Mouse (Mus musculus): ENCODE measurements around the gene Myh3. TPM values are rescaled to one million over a fixed set of nuclear protein-coding genes. Genes with fewer than 3 reads are reported as not detected.

Myh3 gene
- 0.12 and 0.18 TPM in 2 replicates for polyA plus RNA-seq (2014; fragmentation: Nextera tagmentation; extraction: Ambion mirVana)

DNA sequence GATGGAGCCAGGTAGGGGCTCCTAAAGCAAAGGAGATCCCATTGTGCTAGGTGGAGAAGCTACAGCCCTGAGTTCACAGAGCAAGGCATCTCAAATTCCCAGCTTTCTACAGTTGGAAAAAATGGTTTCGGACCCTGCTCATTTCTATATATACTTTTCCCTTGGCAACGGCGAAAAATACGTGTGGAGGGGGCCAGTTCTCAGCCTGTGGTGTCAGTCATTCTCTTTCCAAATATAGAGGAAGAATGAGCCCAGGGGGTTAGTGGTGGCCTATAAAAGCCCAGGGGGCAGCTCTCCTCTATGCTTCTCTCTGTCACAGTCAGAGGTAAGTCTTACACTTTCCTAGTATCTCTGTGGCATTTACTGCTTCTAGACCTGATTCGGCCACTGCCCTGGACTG is at the start of gene Myh3:
Gene Myh3 (plus strand): TSS at position 301 of the 400 bp plus-strand sequence.
- no peaks in the 10 kb centered on the region for H3K36me3 ChIP-seq (ENCODE audit: control insufficient read depth, insufficient read depth, low read length)
- H3K27ac ChIP-seq (replicated peaks; ENCODE audit: low read depth, low read length) = no peak within 1 kb of the TSS
- no peak within 1 kb of the TSS for H3K9ac ChIP-seq (replicated peaks; ENCODE audit: low read length)
- H3K27me3 ChIP-seq (ENCODE audit: control insufficient read depth, insufficient read depth, low read length) = no peaks in the 10 kb centered on the region
- H3K4me2 ChIP-seq (ENCODE audit: low read length) = no peak within 1 kb of the TSS
- H3K9me3 ChIP-seq (ENCODE audit: control insufficient read depth, low read length) = no peaks in the 10 kb centered on the region
- H3K4me3 ChIP-seq (replicated peaks; ENCODE audit: low read depth, low read length) = no peak within 1 kb of the TSS
- ATAC-seq (ENCODE audit: low FRiP score, low TSS enrichment) (no peak), DNase-seq (no peak)
- 94% methylated on average over 5 of the region's 5 CpGs for WGBS
- 0 out of 2 replicates have a peak, but pooled peaks cover 3% of the 10 kb centered on the region for H3K4me1 ChIP-seq (ENCODE audit: control insufficient read depth, insufficient read depth, low read length)

DNA sequence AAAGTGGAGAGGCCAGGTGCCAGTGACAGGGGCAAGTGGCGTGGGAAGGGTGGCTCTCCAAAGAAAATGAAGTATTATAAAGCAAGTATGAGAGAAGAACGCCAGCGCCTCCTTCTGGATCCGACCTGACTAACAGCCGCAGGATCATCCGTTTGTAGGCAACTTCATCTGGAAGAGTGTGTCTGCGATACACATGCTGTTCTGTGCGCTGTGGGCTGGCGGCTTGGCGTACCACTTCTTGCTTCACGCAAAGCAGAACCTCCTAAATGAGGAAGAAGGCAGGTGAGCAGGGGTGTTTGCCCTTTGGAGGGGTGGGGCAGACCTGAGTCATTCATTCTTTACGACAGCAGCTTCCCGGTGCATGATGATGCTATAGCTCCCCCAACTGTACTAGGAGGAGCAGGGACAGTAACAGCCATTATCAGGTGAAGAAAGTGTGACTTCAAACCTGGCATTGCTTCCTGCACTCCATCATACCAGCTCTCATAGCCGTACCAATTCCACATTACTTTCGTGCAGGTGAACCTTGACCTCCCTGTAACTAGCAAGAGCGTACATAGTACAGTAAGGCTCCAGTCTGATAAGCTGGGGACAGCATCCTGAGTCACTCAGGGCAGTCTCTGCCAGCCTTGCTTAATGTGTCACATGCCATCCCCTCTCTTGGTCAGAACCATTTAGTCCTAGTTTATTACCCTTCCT is 47.0 kb upstream of the Myh3 start:
- Histone ChIP-seq H3K4me2 (ENCODE audit: low read length) (no peak overlapping the region), H3K9me3 (ENCODE audit: control insufficient read depth, low read length) (no peaks in the 10 kb centered on the region), H3K4me1 (ENCODE audit: control insufficient read depth, insufficient read depth, low read length) (no peaks in the 10 kb centered on the region), H3K4me3 (replicated peaks; ENCODE audit: low read depth, low read length) (no peak overlapping the region), H3K9ac (replicated peaks; ENCODE audit: low read length) (no peak overlapping the region), H3K36me3 (ENCODE audit: control insufficient read depth, insufficient read depth, low read length) (no peaks in the 10 kb centered on the region), H3K27me3 (ENCODE audit: control insufficient read depth, insufficient read depth, low read length) (no peaks in the 10 kb centered on the region), H3K27ac (replicated peaks; ENCODE audit: low read depth, low read length) (no peak overlapping the region)
- DNase-seq (no peak), ATAC-seq (ENCODE audit: low FRiP score, low TSS enrichment) (no peak)
- 62% methylated on average over 16 of the region's 16 CpGs for WGBS

DNA sequence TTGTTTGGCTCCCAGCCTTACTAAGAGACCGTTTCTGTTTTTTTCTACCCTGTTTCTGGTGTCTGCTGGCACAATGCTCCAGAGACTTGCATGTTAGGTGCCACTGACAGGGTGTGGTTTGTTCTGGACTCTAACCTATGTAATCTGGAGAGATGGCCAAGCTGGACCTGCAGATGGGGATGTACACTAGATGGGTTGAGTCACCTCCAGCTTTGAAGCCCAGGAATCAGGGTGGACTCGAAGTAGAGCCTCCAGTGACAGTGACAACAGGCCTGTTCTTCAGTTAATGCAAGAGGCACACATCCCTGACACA is 46.5 kb upstream of the Myh3 start:
- Histone ChIP-seq H3K36me3 (ENCODE audit: control insufficient read depth, insufficient read depth, low read length) (0 out of 2 replicates have a peak, but pooled peaks cover under 1% of the 10 kb centered on the region), H3K4me3 (replicated peaks; ENCODE audit: low read depth, low read length) (no peak overlapping the region), H3K4me1 (ENCODE audit: control insufficient read depth, insufficient read depth, low read length) (no peaks in the 10 kb centered on the region), H3K27ac (replicated peaks; ENCODE audit: low read depth, low read length) (no peak overlapping the region), H3K9ac (replicated peaks; ENCODE audit: low read length) (no peak overlapping the region), H3K27me3 (ENCODE audit: control insufficient read depth, insufficient read depth, low read length) (no peaks in the 10 kb centered on the region), H3K4me2 (ENCODE audit: low read length) (no peak overlapping the region), H3K9me3 (ENCODE audit: control insufficient read depth, low read length) (no peaks in the 10 kb centered on the region)
- ATAC-seq (ENCODE audit: low FRiP score, low TSS enrichment) (no peak), DNase-seq (no peak)
- WGBS = 77% methylated on average over 2 of the region's 2 CpGs

DNA sequence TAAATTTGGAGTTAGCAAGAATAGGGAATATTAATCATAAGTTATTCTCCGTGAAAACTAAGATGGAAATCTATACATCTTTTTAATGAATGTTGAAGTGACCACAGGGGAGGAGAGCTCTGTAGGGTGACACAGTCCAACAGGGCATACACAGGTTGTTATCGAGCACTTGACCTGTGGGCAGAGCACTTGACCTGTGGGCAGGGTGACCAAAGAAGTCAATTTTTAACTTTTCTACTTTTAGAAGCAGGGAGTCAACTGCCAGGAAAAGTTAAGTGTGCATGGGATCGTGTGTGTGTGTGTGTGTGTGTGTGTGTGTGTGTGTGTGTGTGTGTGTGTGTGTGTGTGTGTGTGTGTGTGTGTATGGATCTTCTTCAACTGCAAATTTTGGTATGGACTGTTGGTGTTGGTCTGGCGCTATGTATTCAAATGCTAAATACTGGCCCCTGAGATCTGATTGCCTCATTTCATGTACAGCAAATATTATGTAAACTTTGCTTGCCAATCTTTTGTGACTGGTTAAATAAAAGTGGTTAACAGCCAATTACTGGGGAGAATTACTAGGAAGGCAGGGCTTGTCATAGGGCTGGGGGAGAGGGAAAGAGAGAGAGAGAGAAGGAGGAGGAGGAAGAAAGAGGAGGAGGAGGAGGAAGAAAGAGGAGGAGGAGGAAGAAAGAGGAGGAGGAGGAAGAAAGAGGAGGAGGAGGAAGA is 43.2 kb upstream of the Myh3 start:
- Histone ChIP-seq H3K36me3 (ENCODE audit: control insufficient read depth, insufficient read depth, low read length) (peaks cover 30% of the 10 kb centered on the region), H3K4me3 (replicated peaks; ENCODE audit: low read depth, low read length) (no peak overlapping the region), H3K27ac (replicated peaks; ENCODE audit: low read depth, low read length) (no peak overlapping the region), H3K4me1 (ENCODE audit: control insufficient read depth, insufficient read depth, low read length) (no peaks in the 10 kb centered on the region), H3K9ac (replicated peaks; ENCODE audit: low read length) (no peak overlapping the region), H3K4me2 (ENCODE audit: low read length) (no peak overlapping the region), H3K9me3 (ENCODE audit: control insufficient read depth, low read length) (no peaks in the 10 kb centered on the region), H3K27me3 (ENCODE audit: control insufficient read depth, insufficient read depth, low read length) (no peaks in the 10 kb centered on the region)
- DNase-seq (no peak), ATAC-seq (ENCODE audit: low FRiP score, low TSS enrichment) (no peak)
- 85% methylated on average over 4 of the region's 4 CpGs for WGBS

DNA sequence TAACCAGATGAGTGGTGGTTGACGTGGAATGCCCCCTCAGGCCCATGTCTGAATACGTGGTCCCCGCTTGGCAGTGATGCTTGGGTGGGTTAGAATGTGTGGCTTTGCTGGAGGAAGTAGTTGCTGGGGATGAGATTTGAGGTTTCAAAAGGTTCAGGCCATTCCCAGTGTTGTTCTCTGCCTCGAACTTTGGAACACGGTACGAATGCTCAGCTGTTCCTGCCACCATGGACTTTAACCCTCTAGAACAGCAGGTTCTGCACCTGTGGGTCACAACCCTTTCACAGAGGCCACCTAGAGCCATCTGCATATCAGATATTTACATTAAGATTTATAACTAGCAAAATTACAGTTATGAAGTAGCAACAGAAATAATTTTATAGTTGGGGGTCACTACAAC is 41.9 kb upstream of the Myh3 start:
- H3K4me3 ChIP-seq (replicated peaks; ENCODE audit: low read depth, low read length) = no peak overlapping the region
- no peaks in the 10 kb centered on the region for H3K9me3 ChIP-seq (ENCODE audit: control insufficient read depth, low read length)
- no peaks in the 10 kb centered on the region for H3K4me1 ChIP-seq (ENCODE audit: control insufficient read depth, insufficient read depth, low read length)
- ATAC-seq (ENCODE audit: low FRiP score, low TSS enrichment) (no peak), DNase-seq (no peak)
- no peak overlapping the region for H3K27ac ChIP-seq (replicated peaks; ENCODE audit: low read depth, low read length)
- H3K9ac ChIP-seq (replicated peaks; ENCODE audit: low read length) = no peak overlapping the region
- H3K27me3 ChIP-seq (ENCODE audit: control insufficient read depth, insufficient read depth, low read length) = no peaks in the 10 kb centered on the region
- no peak overlapping the region for H3K4me2 ChIP-seq (ENCODE audit: low read length)
- H3K36me3 ChIP-seq (ENCODE audit: control insufficient read depth, insufficient read depth, low read length) = peaks cover 43% of the 10 kb centered on the region
- WGBS = 96% methylated on average over 6 of the region's 6 CpGs

DNA sequence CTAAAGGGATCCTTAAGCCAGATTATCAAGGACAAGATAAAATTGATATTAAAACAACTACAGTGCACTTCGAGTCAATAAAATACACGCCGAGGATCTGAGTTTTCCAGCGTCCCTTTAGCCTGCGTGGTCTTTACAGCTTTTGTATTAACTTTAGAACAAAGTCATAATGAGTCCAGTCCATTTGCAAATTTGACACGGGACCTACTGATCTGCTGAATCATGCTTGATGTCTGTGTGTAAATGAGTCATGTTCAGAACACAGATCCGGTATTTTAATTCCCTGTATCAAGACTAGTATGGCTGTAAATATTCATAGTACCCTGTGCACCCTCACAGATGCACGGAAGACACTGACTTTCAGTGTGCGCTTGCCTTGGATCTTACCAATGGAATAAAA is 41.2 kb upstream of the Myh3 start:
- H3K27ac ChIP-seq (replicated peaks; ENCODE audit: low read depth, low read length) = no peak overlapping the region
- peaks cover 50% of the 10 kb centered on the region for H3K36me3 ChIP-seq (ENCODE audit: control insufficient read depth, insufficient read depth, low read length)
- H3K4me3 ChIP-seq (replicated peaks; ENCODE audit: low read depth, low read length) = no peak overlapping the region
- H3K9me3 ChIP-seq (ENCODE audit: control insufficient read depth, low read length) = no peaks in the 10 kb centered on the region
- no peak overlapping the region for H3K4me2 ChIP-seq (ENCODE audit: low read length)
- WGBS = 96% methylated on average over 9 of the region's 9 CpGs
- H3K9ac ChIP-seq (replicated peaks; ENCODE audit: low read length) = no peak overlapping the region
- ATAC-seq (ENCODE audit: low FRiP score, low TSS enrichment) = no peak
- DNase-seq = no peak
- no peaks in the 10 kb centered on the region for H3K27me3 ChIP-seq (ENCODE audit: control insufficient read depth, insufficient read depth, low read length)
- no peaks in the 10 kb centered on the region for H3K4me1 ChIP-seq (ENCODE audit: control insufficient read depth, insufficient read depth, low read length)

DNA sequence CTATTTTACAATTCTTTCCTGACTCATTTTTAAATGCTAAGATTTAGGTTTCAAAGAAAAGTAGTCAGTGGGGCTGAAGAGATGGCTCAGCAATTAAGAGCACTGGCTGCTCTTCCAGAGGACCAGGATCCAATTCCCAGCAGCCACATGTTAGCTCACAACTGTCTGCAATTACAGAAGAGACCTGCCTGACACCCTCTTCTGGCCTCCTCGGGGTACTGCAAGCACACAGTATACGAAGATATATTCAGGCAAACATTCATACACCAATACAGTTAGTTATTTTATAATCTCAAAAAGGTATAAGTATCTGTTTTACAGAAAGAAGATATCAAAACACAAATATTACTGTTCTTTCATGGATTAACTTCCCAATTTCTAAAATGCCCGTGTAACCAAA is 38.3 kb upstream of the Myh3 start:
- Histone ChIP-seq H3K4me2 (ENCODE audit: low read length) (no peak overlapping the region), H3K27me3 (ENCODE audit: control insufficient read depth, insufficient read depth, low read length) (no peaks in the 10 kb centered on the region), H3K9me3 (ENCODE audit: control insufficient read depth, low read length) (no peaks in the 10 kb centered on the region), H3K4me3 (replicated peaks; ENCODE audit: low read depth, low read length) (no peak overlapping the region), H3K36me3 (ENCODE audit: control insufficient read depth, insufficient read depth, low read length) (peaks cover 53% of the 10 kb centered on the region), H3K9ac (replicated peaks; ENCODE audit: low read length) (no peak overlapping the region), H3K4me1 (ENCODE audit: control insufficient read depth, insufficient read depth, low read length) (no peaks in the 10 kb centered on the region), H3K27ac (replicated peaks; ENCODE audit: low read depth, low read length) (no peak overlapping the region)
- no peak for DNase-seq
- no peak for ATAC-seq (ENCODE audit: low FRiP score, low TSS enrichment)
- WGBS = 94% methylated on average over 3 of the region's 3 CpGs

DNA sequence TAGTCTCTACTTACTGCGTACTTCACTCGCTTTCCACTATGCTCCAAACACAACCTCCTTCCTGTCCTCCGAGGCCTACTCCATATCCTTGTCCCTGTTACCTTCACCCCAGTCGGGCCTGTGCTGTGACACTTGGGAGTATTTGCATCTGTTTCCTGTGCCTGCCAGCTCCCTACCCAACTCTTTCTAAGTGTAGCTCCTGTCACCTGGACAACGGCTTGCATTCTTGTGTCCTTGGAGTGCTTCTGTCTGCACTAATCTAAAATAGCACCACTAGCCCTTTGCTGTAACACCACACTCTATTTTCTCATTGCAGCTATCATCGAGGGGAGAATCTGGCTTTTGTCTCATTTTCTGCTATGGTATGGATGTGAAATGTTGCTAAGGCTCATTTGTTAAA is 37.6 kb upstream of the Myh3 start:
- H3K27me3 ChIP-seq (ENCODE audit: control insufficient read depth, insufficient read depth, low read length) = no peaks in the 10 kb centered on the region
- H3K36me3 ChIP-seq (ENCODE audit: control insufficient read depth, insufficient read depth, low read length) = peaks cover 55% of the 10 kb centered on the region
- DNase-seq = no peak
- H3K9me3 ChIP-seq (ENCODE audit: control insufficient read depth, low read length) = no peaks in the 10 kb centered on the region
- H3K4me1 ChIP-seq (ENCODE audit: control insufficient read depth, insufficient read depth, low read length) = no peaks in the 10 kb centered on the region
- no peak overlapping the region for H3K4me2 ChIP-seq (ENCODE audit: low read length)
- ATAC-seq (ENCODE audit: low FRiP score, low TSS enrichment) = no peak
- no peak overlapping the region for H3K9ac ChIP-seq (replicated peaks; ENCODE audit: low read length)
- H3K27ac ChIP-seq (replicated peaks; ENCODE audit: low read depth, low read length) = no peak overlapping the region
- no peak overlapping the region for H3K4me3 ChIP-seq (replicated peaks; ENCODE audit: low read depth, low read length)
- 97% methylated on average over 6 of the region's 6 CpGs for WGBS

DNA sequence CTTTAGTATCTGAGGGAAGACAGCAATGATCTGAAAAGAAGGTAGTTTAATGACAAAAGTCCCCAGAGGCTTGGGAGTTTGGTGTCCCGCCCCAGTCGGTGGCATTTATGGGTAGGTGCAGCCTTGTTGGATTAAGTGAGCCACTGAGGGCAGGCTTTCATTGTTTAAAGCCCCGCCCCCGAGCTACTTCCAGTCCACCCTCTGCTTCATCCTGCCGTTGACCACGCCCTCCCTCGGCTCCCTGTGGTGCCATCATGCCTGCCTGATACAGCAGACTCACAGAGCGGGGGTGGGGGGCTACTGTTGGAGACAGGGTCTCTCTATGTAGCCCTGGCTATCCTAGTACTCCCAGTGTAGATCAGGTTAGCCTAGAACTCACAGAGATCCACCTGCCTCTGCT is 35.1 kb upstream of the Myh3 start:
- Histone ChIP-seq H3K4me2 (ENCODE audit: low read length) (no peak overlapping the region), H3K9ac (replicated peaks; ENCODE audit: low read length) (no peak overlapping the region), H3K4me1 (ENCODE audit: control insufficient read depth, insufficient read depth, low read length) (no peaks in the 10 kb centered on the region), H3K36me3 (ENCODE audit: control insufficient read depth, insufficient read depth, low read length) (peaks cover 45% of the 10 kb centered on the region), H3K9me3 (ENCODE audit: control insufficient read depth, low read length) (no peaks in the 10 kb centered on the region), H3K4me3 (replicated peaks; ENCODE audit: low read depth, low read length) (no peak overlapping the region), H3K27me3 (ENCODE audit: control insufficient read depth, insufficient read depth, low read length) (no peaks in the 10 kb centered on the region), H3K27ac (replicated peaks; ENCODE audit: low read depth, low read length) (no peak overlapping the region)
- WGBS = 34% methylated on average over 8 of the region's 8 CpGs
- DNase-seq (no peak), ATAC-seq (ENCODE audit: low FRiP score, low TSS enrichment) (no peak)

All from midbrain, embryonic 14.5 days (tissue).